ENCODE assay signal across 8 mouse cellular contexts in genomic region chr12:91589542-91589846, GRCm38 (mm10). TPM values are rescaled to one million over a fixed set of nuclear protein-coding genes. Genes with fewer than 3 reads are reported as not detected.
DNase-seq lines count a peak whose midpoint lies in the region; ATAC-seq and TF ChIP-seq lines count a peak whose summit lies in the region.

No protein-coding gene starts in this region.

- no peak for TF ChIP-seq POLR2A in lung, adult 2 months (IDR thresholded peaks at IDR 0.05; ENCODE audit: borderline replicate concordance, extremely low read depth, low read depth, low read length)

- H3K4me3 ChIP-seq in lung, adult 2 months (replicated peaks; ENCODE audit: extremely low read depth, low read depth, low read length): peak overlapping the region; percentile 98
- peak overlapping the region; percentile 91 for H3K4me3 ChIP-seq in embryonic facial prominence, embryonic 13.5 days
- peak overlapping the region; percentile 81 for H3K4me3 ChIP-seq in intestine, embryonic 16.5 days (ENCODE audit: low read length)
- peak overlapping the region; percentile 87 for H3K4me3 ChIP-seq in neural tube, embryonic 14.5 days (ENCODE audit: low read depth, low read length)

- ATAC-seq in embryonic facial prominence, embryonic 13.5 days (ENCODE audit: insufficient number of reproducible peaks, insufficient read depth, low FRiP score, low TSS enrichment, low read depth): no peak
- no peak for ATAC-seq in intestine, embryonic 16.5 days
- ATAC-seq in neural tube, embryonic 14.5 days (ENCODE audit: low read depth): no peak
- ATAC-seq in monocyte, adult 5-6 weeks (replicated peaks; ENCODE audit: insufficient number of reproducible peaks, low FRiP score, low TSS enrichment, poor library complexity, severe bottlenecking): no peak

- H3K27me3 ChIP-seq in embryonic facial prominence, embryonic 13.5 days: no peaks in the 10 kb centered on the region
- no peaks in the 10 kb centered on the region for H3K27me3 ChIP-seq in intestine, embryonic 16.5 days (replicated peaks; ENCODE audit: control insufficient read depth, insufficient read depth, low read length)
- no peaks in the 10 kb centered on the region for H3K27me3 ChIP-seq in neural tube, embryonic 14.5 days (ENCODE audit: control insufficient read depth, insufficient read depth, low read length)

- H3K9me3 ChIP-seq in embryonic facial prominence, embryonic 13.5 days: no peaks in the 10 kb centered on the region
- H3K9me3 ChIP-seq in intestine, embryonic 16.5 days (ENCODE audit: control insufficient read depth, low read length): no peaks in the 10 kb centered on the region
- H3K9me3 ChIP-seq in neural tube, embryonic 14.5 days (ENCODE audit: control insufficient read depth, low read length): no peaks in the 10 kb centered on the region

- H3K4me1 ChIP-seq in lung, adult 2 months (ENCODE audit: control insufficient read depth, insufficient read depth, low read length): peaks cover 4% of the 10 kb centered on the region
- peaks cover 14% of the 10 kb centered on the region for H3K4me1 ChIP-seq in embryonic facial prominence, embryonic 13.5 days
- peaks cover 11% of the 10 kb centered on the region for H3K4me1 ChIP-seq in intestine, embryonic 16.5 days (ENCODE audit: control insufficient read depth, insufficient read depth, low read length)
- H3K4me1 ChIP-seq in neural tube, embryonic 14.5 days (ENCODE audit: control insufficient read depth, insufficient read depth, low read length): peaks cover 10% of the 10 kb centered on the region; the same call in 1 of the 2 replicates

- no peak for DNase-seq in lung, adult 2 months
- DNase-seq in lung, postnatal 4 days: no peak
- DNase-seq in ovary, postnatal 14 days (ENCODE audit: low spot score): no peak
- DNase-seq in kidney, postnatal 10 days: no peak

- H3K9ac ChIP-seq in embryonic facial prominence, embryonic 13.5 days: peak overlapping the region; percentile 100
- peak overlapping the region; percentile 99 for H3K9ac ChIP-seq in intestine, embryonic 16.5 days (ENCODE audit: low read depth, low read length)
- H3K9ac ChIP-seq in neural tube, embryonic 14.5 days (replicated peaks; ENCODE audit: low read depth, low read length): peak overlapping the region; percentile 100

- H3K36me3 ChIP-seq in embryonic facial prominence, embryonic 13.5 days: peaks cover 12% of the 10 kb centered on the region
- H3K36me3 ChIP-seq in intestine, embryonic 16.5 days (ENCODE audit: control insufficient read depth, insufficient read depth, low read length): peaks cover 5% of the 10 kb centered on the region; the same call in 1 of the 2 replicates
- H3K36me3 ChIP-seq in neural tube, embryonic 14.5 days (ENCODE audit: control insufficient read depth, insufficient read depth, low read length): peaks cover 5% of the 10 kb centered on the region; the same call in 1 of the 2 replicates

- TF ChIP-seq CTCF in lung, adult 2 months (IDR thresholded peaks at IDR 0.05; ENCODE audit: insufficient read depth, low read length): no peak

- peak overlapping the region; percentile 66 for H3K4me2 ChIP-seq in embryonic facial prominence, embryonic 13.5 days
- H3K4me2 ChIP-seq in intestine, embryonic 16.5 days (ENCODE audit: low read depth, low read length): no peak overlapping the region
- peak overlapping the region; percentile 23; the same call in 1 of the 2 replicates for H3K4me2 ChIP-seq in neural tube, embryonic 14.5 days (ENCODE audit: low read depth, low read length)

- peak overlapping the region; percentile 100 for H3K27ac ChIP-seq in embryonic facial prominence, embryonic 13.5 days
- H3K27ac ChIP-seq in intestine, embryonic 16.5 days (ENCODE audit: low read length): peak overlapping the region; percentile 100
- H3K27ac ChIP-seq in neural tube, embryonic 14.5 days (ENCODE audit: low read depth, low read length): peak overlapping the region; percentile 100

- 0% methylated on average over 11 of the region's 11 CpGs for WGBS in lung, adult 2 months
- 0% methylated on average over 11 of the region's 11 CpGs for WGBS in embryonic facial prominence, embryonic 13.5 days
- WGBS in intestine, embryonic 16.5 days: 0% methylated on average over 11 of the region's 11 CpGs
- WGBS in neural tube, embryonic 14.5 days: under 1% methylated on average over 11 of the region's 11 CpGs

RNA-seq across cellular contexts. Expression of gene Gtf2a1, which starts 0.8 kb away (rescaled TPM):
- 11.8 and 13.7 TPM in 2 replicates for polyA plus RNA-seq in lung, adult 2 months (2012; rRNA removed)
- polyA plus RNA-seq in embryonic facial prominence, embryonic 13.5 days (2015; fragmentation: Nextera tagmentation; extraction: Ambion mirVana): 43.8 and 50.3 TPM in 2 replicates
- 29.9 and 32.3 TPM in 2 replicates for polyA plus RNA-seq in intestine, embryonic 16.5 days (2015; fragmentation: Nextera tagmentation; extraction: Ambion mirVana)
- 53.8 and 66.7 TPM in 2 replicates for polyA plus RNA-seq in neural tube, embryonic 14.5 days (2014; fragmentation: Nextera tagmentation; extraction: Ambion mirVana)
- total RNA-seq in monocyte, adult 5-6 weeks (2017): 31.8 to 40.7 TPM (median 36.9 TPM) in 3 replicates
